Mouse (Mus musculus): ENCODE data around the gene Eif2b4.
"Not testable (repeated sequence)": the region's sequence is repeated elsewhere in the genome, so short reads cannot be mapped to it uniquely, and the experiment has no call there.

The Eif2b4 gene

GRCm38 (mm10) chr5:31192939-31193630 lies at the start of gene Eif2b4, which contains the start of gene Snx17:
TSS of gene Eif2b4 (minus strand) at chr5:31193430.
TSS of gene Snx17 (plus strand) at chr5:31193227.
- peak; percentile 96 for DNase-seq (ENCODE audit: low read depth, low spot score)

GRCm38 (mm10) chr5:31242191-31242590 lies 49.0 kb upstream of the Eif2b4 start:
- DNase-seq (ENCODE audit: low read depth, low spot score): no peak

- no peak for DNase-seq (ENCODE audit: low read depth, low spot score)
Measured at GRCm38 (mm10) chr5:31241522-31242034, 48.3 kb upstream of the Eif2b4 start.

GRCm38 (mm10) chr5:31240637-31241521 lies 47.6 kb upstream of the Eif2b4 start, which contains the start of the genes Nrbp1 and Gm9970:
TSS of gene Nrbp1 (plus strand) at chr5:31240864.
TSS of gene Gm9970 (minus strand) at chr5:31241232.
- peak; percentile 92 for DNase-seq (ENCODE audit: low read depth, low spot score)

- DNase-seq (ENCODE audit: low read depth, low spot score): no peak
Measured at GRCm38 (mm10) chr5:31226641-31227040, 33.4 kb upstream of the Eif2b4 start.

- DNase-seq (ENCODE audit: low read depth, low spot score): no peak
Measured at GRCm38 (mm10) chr5:31222696-31223095, 29.5 kb upstream of the Eif2b4 start.

- DNase-seq (ENCODE audit: low read depth, low spot score): peak; percentile 59
Measured at GRCm38 (mm10) chr5:31221304-31221945, 28.2 kb upstream of the Eif2b4 start.

GRCm38 (mm10) chr5:31220448-31221303 lies 27.4 kb upstream of the Eif2b4 start, which contains the start of gene Ppm1g:
TSS of gene Ppm1g (minus strand) at chr5:31220687.
- peak; percentile 93 for DNase-seq (ENCODE audit: low read depth, low spot score)

- peak; percentile 38 for DNase-seq (ENCODE audit: low read depth, low spot score)
Measured at GRCm38 (mm10) chr5:31219911-31220447, 26.7 kb upstream of the Eif2b4 start.

GRCm38 (mm10) chr5:31219474-31219873 lies 26.2 kb upstream of the Eif2b4 start:
- no peak for DNase-seq (ENCODE audit: low read depth, low spot score)

GRCm38 (mm10) chr5:31219070-31219469 lies 25.8 kb upstream of the Eif2b4 start:
- DNase-seq (ENCODE audit: low read depth, low spot score): no peak

- DNase-seq (ENCODE audit: low read depth, low spot score): no peak
Measured at GRCm38 (mm10) chr5:31218294-31218693, 25.1 kb upstream of the Eif2b4 start.

GRCm38 (mm10) chr5:31216554-31216953 lies 23.3 kb upstream of the Eif2b4 start:
- DNase-seq (ENCODE audit: low read depth, low spot score): not testable (repeated sequence)

GRCm38 (mm10) chr5:31204421-31204820 lies 11.2 kb upstream of the Eif2b4 start:
- no peak for DNase-seq (ENCODE audit: low read depth, low spot score)

GRCm38 (mm10) chr5:31203866-31204265 lies 10.6 kb upstream of the Eif2b4 start:
- DNase-seq (ENCODE audit: low read depth, low spot score): no peak

- no peak for DNase-seq (ENCODE audit: low read depth, low spot score)
Measured at GRCm38 (mm10) chr5:31202933-31203332, 9.7 kb upstream of the Eif2b4 start.

- DNase-seq (ENCODE audit: low read depth, low spot score): peak; percentile 93
Measured at GRCm38 (mm10) chr5:31201742-31202590, 8.7 kb upstream of the Eif2b4 start, which contains the start of gene Zfp513. TSS of gene Zfp513 (minus strand) at chr5:31202303.

- no peak for DNase-seq (ENCODE audit: low read depth, low spot score)
Measured at GRCm38 (mm10) chr5:31201042-31201741, 8.0 kb upstream of the Eif2b4 start.

- no peak for DNase-seq (ENCODE audit: low read depth, low spot score)
Measured at GRCm38 (mm10) chr5:31200327-31200768, 7.1 kb upstream of the Eif2b4 start.

Measured in embryo, embryonic 11.5 days (tissue).